Mouse (Mus musculus): ENCODE data around the gene Ppp6r1. TPM values are rescaled to one million over a fixed set of nuclear protein-coding genes. Genes with fewer than 3 reads are reported as not detected.

Gene Ppp6r1
- polyA plus RNA-seq, 1 experiment from 2014 or later, result 8.1 TPM

DNA sequence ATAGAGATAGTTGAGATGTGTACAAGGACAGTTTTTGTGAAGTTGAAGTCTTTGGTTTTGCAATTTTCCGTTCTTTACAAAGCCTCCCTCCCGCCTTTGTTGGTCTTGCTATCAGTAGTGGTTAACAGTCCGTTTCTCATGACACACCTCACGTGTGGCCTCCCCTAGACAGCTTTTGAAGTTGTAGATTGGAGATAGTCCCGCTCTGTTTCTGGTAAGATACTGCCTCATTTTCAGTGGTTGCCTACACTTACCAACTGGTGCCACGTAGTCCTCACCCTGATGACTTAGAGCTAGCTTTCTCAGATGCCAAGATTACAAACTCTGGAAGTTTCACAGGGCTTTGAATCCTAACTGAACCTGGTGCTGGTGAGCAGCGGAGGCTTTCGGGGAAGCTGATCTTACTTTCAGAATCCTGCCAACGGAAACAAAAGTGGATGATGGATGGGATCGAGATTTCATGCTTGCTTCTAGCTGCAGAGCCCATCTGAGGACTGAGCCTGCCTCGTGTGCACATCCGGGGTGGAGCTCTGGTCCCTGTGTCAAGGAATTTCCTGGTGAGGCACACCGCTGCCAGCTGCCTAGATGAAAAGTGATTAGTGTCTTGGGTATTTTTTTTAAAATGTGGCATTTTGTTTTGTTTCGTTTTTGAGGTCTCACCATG lies 44.9 kb downstream of the Ppp6r1 start:
- Histone ChIP-seq H3K36me3 (ENCODE audit: control insufficient read depth, insufficient read depth, low read length) (no peaks in the 10 kb centered on the region), H3K4me2 (ENCODE audit: low read length) (no peak overlapping the region), H3K9ac (ENCODE audit: low read length) (no peak overlapping the region), H3K4me1 (ENCODE audit: control insufficient read depth in 2 of 2, insufficient read depth in 2 of 2, low read length in 2 of 2) (no peaks in the 10 kb centered on the region), H3K27ac (replicated peaks in 1 of 2; ENCODE audit: control insufficient read depth in 1 of 2, insufficient read depth in 1 of 2, low read depth in 2 of 2, low read length in 2 of 2) (no peak overlapping the region), H3K27me3 (ENCODE audit: control insufficient read depth, insufficient read depth, low read length) (no peaks in the 10 kb centered on the region), H3K4me3 (ENCODE audit: control insufficient read depth in 1 of 2, insufficient read depth in 1 of 2, low read depth in 1 of 2, low read length in 2 of 2) (no peak overlapping the region), H3K9me3 (ENCODE audit: control insufficient read depth, low read length) (no peaks in the 10 kb centered on the region)
- WGBS, result 68% methylated on average over 14 of the region's 14 CpGs
- no peak for ATAC-seq (ENCODE audit: insufficient number of reproducible peaks, insufficient read depth, low FRiP score, low read depth)

DNA sequence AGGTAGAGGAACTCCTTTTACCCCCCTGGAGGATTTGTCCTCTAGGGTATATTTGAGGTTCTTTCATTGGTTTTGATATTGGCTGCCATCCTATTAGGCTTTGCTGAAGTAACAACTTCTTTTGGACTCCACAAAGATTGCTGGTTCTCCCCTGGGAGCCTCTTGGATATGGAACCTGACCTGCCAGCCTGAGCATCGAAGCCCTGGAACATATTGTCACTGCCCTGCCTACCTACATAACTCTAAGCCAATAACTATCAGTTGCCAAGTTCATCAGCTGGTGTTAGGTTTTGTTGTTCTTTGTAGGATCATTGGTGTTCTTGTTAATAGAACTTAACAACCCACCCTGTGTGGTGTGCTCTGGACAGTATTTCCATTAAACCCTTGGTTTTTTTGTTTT lies 45.9 kb downstream of the Ppp6r1 start:
- Histone ChIP-seq H3K9me3 (ENCODE audit: control insufficient read depth, low read length) (no peaks in the 10 kb centered on the region), H3K9ac (ENCODE audit: low read length) (no peak overlapping the region), H3K4me3 (ENCODE audit: control insufficient read depth in 1 of 2, insufficient read depth in 1 of 2, low read depth in 1 of 2, low read length in 2 of 2) (no peak overlapping the region), H3K27ac (replicated peaks in 1 of 2; ENCODE audit: control insufficient read depth in 1 of 2, insufficient read depth in 1 of 2, low read depth in 2 of 2, low read length in 2 of 2) (no peak overlapping the region), H3K4me1 (ENCODE audit: control insufficient read depth in 2 of 2, insufficient read depth in 2 of 2, low read length in 2 of 2) (no peaks in the 10 kb centered on the region), H3K27me3 (ENCODE audit: control insufficient read depth, insufficient read depth, low read length) (no peaks in the 10 kb centered on the region), H3K36me3 (ENCODE audit: control insufficient read depth, insufficient read depth, low read length) (no peaks in the 10 kb centered on the region), H3K4me2 (ENCODE audit: low read length) (no peak overlapping the region)
- 73% methylated on average over 1 of the region's 1 CpGs for WGBS
- no peak for ATAC-seq (ENCODE audit: insufficient number of reproducible peaks, insufficient read depth, low FRiP score, low read depth)

DNA sequence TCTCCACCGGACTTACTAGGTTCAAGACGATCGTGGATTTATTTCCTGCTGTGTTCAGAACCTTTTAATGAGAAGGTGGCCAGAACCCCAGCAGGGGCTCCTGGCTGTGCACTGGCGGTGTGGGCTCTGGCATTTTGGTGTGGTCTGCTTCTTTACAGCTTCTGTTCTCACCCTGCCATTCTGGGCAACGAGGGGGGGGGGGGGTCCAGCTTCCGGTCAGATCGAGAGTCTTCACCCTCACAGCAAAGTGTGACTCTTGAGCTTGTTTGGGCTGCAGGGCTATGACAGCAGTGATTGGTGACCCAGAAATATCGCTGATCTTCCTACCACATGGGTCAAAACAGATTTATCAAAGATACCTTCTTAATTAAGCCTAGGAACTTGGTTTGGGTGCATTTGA lies 46.4 kb downstream of the Ppp6r1 start:
- H3K4me3 ChIP-seq (ENCODE audit: control insufficient read depth in 1 of 2, insufficient read depth in 1 of 2, low read depth in 1 of 2, low read length in 2 of 2), result no peak overlapping the region
- no peaks in the 10 kb centered on the region for H3K27me3 ChIP-seq (ENCODE audit: control insufficient read depth, insufficient read depth, low read length)
- no peak overlapping the region for H3K4me2 ChIP-seq (ENCODE audit: low read length)
- no peaks in the 10 kb centered on the region for H3K4me1 ChIP-seq (ENCODE audit: control insufficient read depth in 2 of 2, insufficient read depth in 2 of 2, low read length in 2 of 2)
- no peak overlapping the region for H3K27ac ChIP-seq (replicated peaks in 1 of 2; ENCODE audit: control insufficient read depth in 1 of 2, insufficient read depth in 1 of 2, low read depth in 2 of 2, low read length in 2 of 2)
- no peak for ATAC-seq (ENCODE audit: insufficient number of reproducible peaks, insufficient read depth, low FRiP score, low read depth)
- no peak overlapping the region for H3K9ac ChIP-seq (ENCODE audit: low read length)
- no peaks in the 10 kb centered on the region for H3K36me3 ChIP-seq (ENCODE audit: control insufficient read depth, insufficient read depth, low read length)
- no peaks in the 10 kb centered on the region for H3K9me3 ChIP-seq (ENCODE audit: control insufficient read depth, low read length)
- WGBS, result 49% methylated on average over 8 of the region's 8 CpGs

DNA sequence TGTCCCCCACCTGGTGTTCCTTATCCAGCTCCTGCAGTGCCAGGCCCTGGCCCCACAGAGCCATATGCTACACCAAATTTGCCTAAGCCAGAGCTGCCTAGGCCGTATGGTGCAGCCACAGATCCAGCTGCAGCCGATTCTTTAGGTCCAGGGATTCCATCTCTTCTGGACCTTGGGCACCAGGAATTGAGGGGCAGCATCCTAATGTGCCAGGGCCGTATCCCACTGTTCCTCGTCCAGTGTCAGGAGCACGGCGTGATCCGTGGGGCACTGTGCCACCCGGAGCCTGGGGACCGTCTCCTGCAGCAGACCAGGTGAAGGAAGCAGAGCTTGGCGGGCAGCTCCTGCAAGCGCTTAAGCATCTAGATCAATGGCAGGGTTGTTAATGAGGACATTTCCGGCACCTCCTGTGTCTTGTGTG lies 46.9 kb downstream of the Ppp6r1 start:
- Histone ChIP-seq H3K27me3 (ENCODE audit: control insufficient read depth, insufficient read depth, low read length) (no peaks in the 10 kb centered on the region), H3K4me1 (ENCODE audit: control insufficient read depth in 2 of 2, insufficient read depth in 2 of 2, low read length in 2 of 2) (no peaks in the 10 kb centered on the region), H3K36me3 (ENCODE audit: control insufficient read depth, insufficient read depth, low read length) (no peaks in the 10 kb centered on the region), H3K4me3 (ENCODE audit: control insufficient read depth in 1 of 2, insufficient read depth in 1 of 2, low read depth in 1 of 2, low read length in 2 of 2) (no peak overlapping the region), H3K9me3 (ENCODE audit: control insufficient read depth, low read length) (no peaks in the 10 kb centered on the region), H3K27ac (replicated peaks in 1 of 2; ENCODE audit: control insufficient read depth in 1 of 2, insufficient read depth in 1 of 2, low read depth in 2 of 2, low read length in 2 of 2) (no peak overlapping the region), H3K9ac (ENCODE audit: low read length) (no peak overlapping the region), H3K4me2 (ENCODE audit: low read length) (no peak overlapping the region)
- 68% methylated on average over 12 of the region's 12 CpGs for WGBS
- no peak for ATAC-seq (ENCODE audit: insufficient number of reproducible peaks, insufficient read depth, low FRiP score, low read depth)

DNA sequence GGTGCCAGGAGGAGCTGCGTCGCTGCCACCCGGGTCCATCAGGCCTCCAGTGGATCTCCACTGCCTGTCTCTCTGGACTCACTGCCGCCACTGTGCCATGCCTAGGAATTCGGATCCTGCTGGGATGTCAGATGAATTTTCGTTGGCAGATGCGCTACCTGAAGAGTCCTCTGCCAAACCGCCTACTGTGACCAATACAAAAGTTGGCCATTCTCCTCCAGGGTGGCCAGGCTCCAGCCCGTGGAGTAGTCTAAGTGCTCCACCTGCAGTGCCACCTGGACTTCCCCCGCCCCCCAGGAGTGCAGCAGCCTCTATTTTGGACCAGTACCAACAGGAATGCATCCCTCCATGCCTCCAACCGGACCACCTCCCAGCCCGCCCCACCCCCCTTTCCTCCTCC lies 47.3 kb downstream of the Ppp6r1 start:
- 72% methylated on average over 12 of the region's 12 CpGs for WGBS

DNA sequence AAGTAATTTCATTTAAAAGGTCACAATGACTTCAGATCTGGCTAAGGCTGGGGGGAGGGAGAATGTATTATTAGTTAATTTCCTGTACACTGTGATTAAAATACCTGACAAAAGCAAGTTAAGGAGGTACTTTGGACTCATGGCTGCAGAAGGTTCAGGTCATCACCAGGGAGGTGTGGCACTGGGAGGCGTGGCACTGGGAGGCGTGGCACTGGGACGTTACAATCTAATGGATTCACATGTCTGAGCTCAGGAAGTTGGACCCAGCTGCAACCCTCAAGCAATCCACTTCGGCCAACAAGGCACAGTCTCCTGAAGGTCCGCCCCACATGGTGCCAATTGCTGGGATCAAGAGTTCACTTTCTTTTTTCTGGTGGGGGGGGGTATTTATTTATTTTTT lies 50.8 kb downstream of the Ppp6r1 start:
- 56% methylated on average over 5 of the region's 5 CpGs for WGBS
- H3K4me1 ChIP-seq (ENCODE audit: control insufficient read depth in 2 of 2, insufficient read depth in 2 of 2, low read length in 2 of 2), result no peaks in the 10 kb centered on the region
- H3K27me3 ChIP-seq (ENCODE audit: control insufficient read depth, insufficient read depth, low read length), result no peaks in the 10 kb centered on the region
- H3K27ac ChIP-seq (replicated peaks in 1 of 2; ENCODE audit: control insufficient read depth in 1 of 2, insufficient read depth in 1 of 2, low read depth in 2 of 2, low read length in 2 of 2), result no peak overlapping the region
- H3K4me3 ChIP-seq (ENCODE audit: control insufficient read depth in 1 of 2, insufficient read depth in 1 of 2, low read depth in 1 of 2, low read length in 2 of 2), result no peak overlapping the region
- ATAC-seq (ENCODE audit: insufficient number of reproducible peaks, insufficient read depth, low FRiP score, low read depth), result no peak
- no peak overlapping the region for H3K4me2 ChIP-seq (ENCODE audit: low read length)
- H3K9ac ChIP-seq (ENCODE audit: low read length), result no peak overlapping the region
- H3K9me3 ChIP-seq (ENCODE audit: control insufficient read depth, low read length), result no peaks in the 10 kb centered on the region
- H3K36me3 ChIP-seq (ENCODE audit: control insufficient read depth, insufficient read depth, low read length), result no peaks in the 10 kb centered on the region

More for the DNA sequence above, 47.3 kb downstream of the Ppp6r1 start:
- no peak overlapping the region for H3K27ac ChIP-seq (replicated peaks in 1 of 2; ENCODE audit: control insufficient read depth in 1 of 2, insufficient read depth in 1 of 2, low read depth in 2 of 2, low read length in 2 of 2)
- H3K36me3 ChIP-seq (ENCODE audit: control insufficient read depth, insufficient read depth, low read length), result no peaks in the 10 kb centered on the region
- no peak overlapping the region for H3K9ac ChIP-seq (ENCODE audit: low read length)
- no peaks in the 10 kb centered on the region for H3K4me1 ChIP-seq (ENCODE audit: control insufficient read depth in 2 of 2, insufficient read depth in 2 of 2, low read length in 2 of 2)
- H3K4me3 ChIP-seq (ENCODE audit: control insufficient read depth in 1 of 2, insufficient read depth in 1 of 2, low read depth in 1 of 2, low read length in 2 of 2), result no peak overlapping the region
- H3K27me3 ChIP-seq (ENCODE audit: control insufficient read depth, insufficient read depth, low read length), result no peaks in the 10 kb centered on the region
- no peaks in the 10 kb centered on the region for H3K9me3 ChIP-seq (ENCODE audit: control insufficient read depth, low read length)
- ATAC-seq (ENCODE audit: insufficient number of reproducible peaks, insufficient read depth, low FRiP score, low read depth), result no peak
- no peak overlapping the region for H3K4me2 ChIP-seq (ENCODE audit: low read length)

DNA sequence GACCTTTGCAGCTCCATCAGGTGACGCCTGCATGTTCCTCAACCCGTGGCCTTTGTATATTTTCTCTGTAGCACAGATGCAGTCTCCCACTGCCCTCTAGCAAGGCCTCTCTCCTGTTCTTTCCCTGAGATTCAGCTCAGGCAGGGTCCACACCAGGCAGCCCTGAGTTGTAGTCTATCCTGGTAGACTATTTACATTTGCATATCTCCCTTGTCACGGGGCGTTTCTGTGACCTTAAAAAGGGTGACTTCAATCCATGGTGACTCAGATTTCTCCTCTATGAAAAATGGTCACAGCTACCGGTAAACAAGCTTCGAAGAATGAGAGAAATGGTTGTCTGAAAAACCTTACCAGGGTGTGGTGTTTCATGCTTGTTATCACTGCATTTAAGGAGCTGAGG lies 54.9 kb downstream of the Ppp6r1 start, which contains the start of gene Ptprh:
Gene Ptprh, minus strand, starts transcription at position 169 of the 400 bp plus-strand sequence.
- H3K4me3 ChIP-seq (ENCODE audit: control insufficient read depth in 1 of 2, insufficient read depth in 1 of 2, low read depth in 1 of 2, low read length in 2 of 2), result no peak within 1 kb of the TSS
- 61% methylated on average over 6 of the region's 6 CpGs for WGBS
- H3K27me3 ChIP-seq (ENCODE audit: control insufficient read depth, insufficient read depth, low read length), result no peaks in the 10 kb centered on the region

DNA sequence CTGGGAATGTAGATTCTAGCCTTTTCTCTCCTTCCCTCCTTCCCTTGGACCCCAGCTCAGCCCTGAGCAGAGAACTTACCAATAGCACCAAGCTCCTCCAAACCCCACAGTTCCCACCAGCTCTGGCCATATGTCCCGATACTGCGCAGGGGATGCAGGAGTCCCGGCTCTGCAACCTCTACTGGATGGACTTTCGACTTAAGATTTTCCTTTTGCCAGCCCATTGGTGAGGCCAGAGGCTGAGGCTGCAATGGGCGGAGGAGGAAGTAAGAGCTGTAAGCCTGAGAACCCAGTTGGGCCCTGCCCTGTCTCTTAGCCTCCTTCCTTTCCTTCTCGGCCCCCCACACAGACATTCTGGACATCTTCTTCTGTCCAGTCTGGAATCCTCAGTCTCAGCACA lies 55.9 kb downstream of the Ppp6r1 start:
- Histone ChIP-seq H3K4me3 (ENCODE audit: control insufficient read depth in 1 of 2, insufficient read depth in 1 of 2, low read depth in 1 of 2, low read length in 2 of 2) (no peak overlapping the region), H3K9me3 (ENCODE audit: control insufficient read depth, low read length) (no peaks in the 10 kb centered on the region), H3K27ac (replicated peaks in 1 of 2; ENCODE audit: control insufficient read depth in 1 of 2, insufficient read depth in 1 of 2, low read depth in 2 of 2, low read length in 2 of 2) (no peak overlapping the region), H3K9ac (ENCODE audit: low read length) (no peak overlapping the region), H3K36me3 (ENCODE audit: control insufficient read depth, insufficient read depth, low read length) (no peaks in the 10 kb centered on the region), H3K4me1 (ENCODE audit: control insufficient read depth in 2 of 2, insufficient read depth in 2 of 2, low read length in 2 of 2) (no peaks in the 10 kb centered on the region), H3K27me3 (ENCODE audit: control insufficient read depth, insufficient read depth, low read length) (no peaks in the 10 kb centered on the region), H3K4me2 (ENCODE audit: low read length) (no peak overlapping the region)
- no peak for ATAC-seq (ENCODE audit: insufficient number of reproducible peaks, insufficient read depth, low FRiP score, low read depth)
- 79% methylated on average over 6 of the region's 6 CpGs for WGBS

More for the DNA sequence above, 54.9 kb downstream of the Ppp6r1 start, which contains the start of gene Ptprh:
- ATAC-seq (ENCODE audit: insufficient number of reproducible peaks, insufficient read depth, low FRiP score, low read depth), result no peak
- H3K9ac ChIP-seq (ENCODE audit: low read length), result no peak within 1 kb of the TSS
- no peak within 1 kb of the TSS for H3K27ac ChIP-seq (replicated peaks in 1 of 2; ENCODE audit: control insufficient read depth in 1 of 2, insufficient read depth in 1 of 2, low read depth in 2 of 2, low read length in 2 of 2)
- H3K36me3 ChIP-seq (ENCODE audit: control insufficient read depth, insufficient read depth, low read length), result no peaks in the 10 kb centered on the region
- no peak within 1 kb of the TSS for H3K4me2 ChIP-seq (ENCODE audit: low read length)
- H3K9me3 ChIP-seq (ENCODE audit: control insufficient read depth, low read length), result no peaks in the 10 kb centered on the region
- no peaks in the 10 kb centered on the region for H3K4me1 ChIP-seq (ENCODE audit: control insufficient read depth in 2 of 2, insufficient read depth in 2 of 2, low read length in 2 of 2)
